Mouse (Mus musculus) heart, postnatal 0 days (tissue): ENCODE measurements at regions not wholly inside any gene's neighbourhood (a gene's known extent, or its start where the extent isn't known, plus 50 kb on each side); places are given as distances from the start of the nearest gene placed in this dataset.

Source experiments
- CTCF ChIP-seq: IDR thresholded peaks from 2 replicates; pipeline ENCODE4 v1.5.1; 2016; ENCODE audit warnings: antibody characterized with exemption, control low read depth, low read depth
- EP300 ChIP-seq: IDR thresholded peaks from 2 replicates; pipeline ENCODE4 v1.6.1; 2016; ENCODE audit warnings: antibody characterized with exemption, low read depth

- TF ChIP-seq EP300: no peak
- TF ChIP-seq CTCF: no peak
Measured at GRCm38 (mm10) chr12:107170926-107171325, 317.5 kb upstream of the 3110018I06Rik start.
